In genomic region chr6:17179476-17179875, GRCm38 (mm10) we compare ENCODE assay signal across 18 mouse cellular contexts.
"Had no signal": no experiment of that assay in that cellular context is flagged by ENCODE, and none has a peak within 500 bp of the region (broad histone marks: within the 10 kb centered on the region; RNA-seq: fewer than 3 reads in every experiment).

No protein-coding gene starts in this region.

- H3K36me3 ChIP-seq: midbrain, embryonic 10.5 days; midbrain, embryonic 12.5 days; neural tube, embryonic 13.5 days; neural tube, embryonic 15.5 days had no signal

- H3K9me3 ChIP-seq: midbrain, embryonic 10.5 days; midbrain, embryonic 12.5 days; neural tube, embryonic 13.5 days; neural tube, embryonic 15.5 days had no signal

- H3K27ac ChIP-seq: midbrain, embryonic 10.5 days; midbrain, embryonic 12.5 days; neural tube, embryonic 13.5 days; neural tube, embryonic 15.5 days had no signal

- H3K4me3 ChIP-seq: midbrain, embryonic 10.5 days; midbrain, embryonic 12.5 days; myocyte; neural tube, embryonic 13.5 days; neural tube, embryonic 15.5 days had no signal

- H3K4me1 ChIP-seq: midbrain, embryonic 10.5 days; midbrain, embryonic 12.5 days; neural tube, embryonic 13.5 days; neural tube, embryonic 15.5 days had no signal

- DNase-seq: lung, embryonic 14.5 days; lung, postnatal 10 days; lung, postnatal 4 days; midbrain, embryonic 14.5 days; retina, postnatal 1 day; right cerebral cortex, adult 18-20 months; right cerebral cortex, postnatal 25 days; right cerebral cortex, postnatal 4 days; spleen, adult 18-20 months; thymus, adult 18-20 months; thymus, postnatal 14 days; thymus, postnatal 36 days had no signal

- H3K4me2 ChIP-seq: lung, embryonic 14.5 days; midbrain, embryonic 12.5 days; neural tube, embryonic 13.5 days; neural tube, embryonic 15.5 days had no signal

- H3K27me3 ChIP-seq: midbrain, embryonic 12.5 days; neural tube, embryonic 13.5 days; neural tube, embryonic 15.5 days had no signal

- H3K9ac ChIP-seq: lung, embryonic 14.5 days; midbrain, embryonic 12.5 days; neural tube, embryonic 13.5 days; neural tube, embryonic 15.5 days had no signal

- ATAC-seq: midbrain, embryonic 16.5 days had no signal
